8 mouse cellular contexts compared by ENCODE assay signal in the genomic region with DNA sequence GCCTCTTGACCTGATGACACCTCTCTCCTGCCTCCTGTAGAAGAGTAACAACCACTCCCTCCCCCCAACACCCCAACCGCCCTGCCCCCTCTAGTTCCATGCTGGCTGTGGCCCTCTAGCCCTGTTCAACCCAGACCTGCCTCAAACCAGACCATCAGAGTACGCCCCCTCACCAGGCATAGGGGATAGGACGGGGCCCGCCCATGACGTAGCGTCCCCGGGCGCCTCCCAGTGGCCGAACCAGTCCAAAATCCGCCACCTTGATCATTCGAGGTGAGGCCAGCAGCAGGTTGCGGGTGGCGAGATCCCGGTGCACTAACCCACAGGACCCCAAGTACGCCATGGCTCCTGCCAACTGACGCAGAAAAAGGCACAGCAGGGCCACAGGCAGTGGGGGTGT. TPM values are rescaled to one million over a fixed set of nuclear protein-coding genes. Genes with fewer than 3 reads are reported as not detected.
A peak's percentile ranks its signal among the peaks of the same experiment; 100 is the strongest.
DNase-seq lines count a peak whose midpoint lies in the region; ATAC-seq and TF ChIP-seq lines count a peak whose summit lies in the region.

No protein-coding gene starts in this region.

- no peak overlapping the region for H3K27ac ChIP-seq in ES-Bruce4 (ENCODE audit: insufficient read depth, low read length)
- no peak overlapping the region for H3K27ac ChIP-seq in hindbrain, embryonic 12.5 days
- H3K27ac ChIP-seq in liver, postnatal 0 days (ENCODE audit: low read depth): peak overlapping the region; percentile 84; the same call in 1 of the 2 replicates
- H3K27ac ChIP-seq in stomach, embryonic 16.5 days (ENCODE audit: low read length): no peak overlapping the region

- TF ChIP-seq EP300 in ES-Bruce4 (IDR thresholded peaks at IDR 0.05; ENCODE audit: insufficient read depth, low read depth, low read length): 0 out of 2 replicates have a peak, but pooled peaks have one; percentile 44
- no peak for TF ChIP-seq EP300 in liver, postnatal 0 days (IDR thresholded peaks at IDR 0.05; ENCODE audit: low read depth)

- H3K36me3 ChIP-seq in ES-Bruce4 (ENCODE audit: control insufficient read depth, insufficient read depth, low read length, poor library complexity, severe bottlenecking): peaks cover 14% of the 10 kb centered on the region
- H3K36me3 ChIP-seq in hindbrain, embryonic 12.5 days: peaks cover 23% of the 10 kb centered on the region
- H3K36me3 ChIP-seq in liver, postnatal 0 days (replicated peaks; ENCODE audit: insufficient read depth, low read length): peaks cover 19% of the 10 kb centered on the region
- H3K36me3 ChIP-seq in stomach, embryonic 16.5 days (ENCODE audit: control insufficient read depth, insufficient read depth, low read length): 0 out of 2 replicates have a peak, but pooled peaks cover 9% of the 10 kb centered on the region

- TF ChIP-seq CTCF in ES-Bruce4 (IDR thresholded peaks at IDR 0.05; ENCODE audit: low read depth, low read length): peak; percentile 73
- TF ChIP-seq CTCF in liver, postnatal 0 days (IDR thresholded peaks at IDR 0.05; ENCODE audit: low read depth): peak; percentile 83

- TF ChIP-seq POLR2A in ES-Bruce4 (IDR thresholded peaks at IDR 0.05; ENCODE audit: insufficient read depth, low read length): no peak

- no peaks in the 10 kb centered on the region for H3K27me3 ChIP-seq in ES-Bruce4 (ENCODE audit: control insufficient read depth, insufficient read depth, low read length, poor library complexity, severe bottlenecking)
- H3K27me3 ChIP-seq in hindbrain, embryonic 12.5 days: peaks cover 32% of the 10 kb centered on the region
- peaks cover 5% of the 10 kb centered on the region; the same call in 1 of the 2 replicates for H3K27me3 ChIP-seq in liver, postnatal 0 days (ENCODE audit: insufficient read depth, low read length)
- no peaks in the 10 kb centered on the region for H3K27me3 ChIP-seq in stomach, embryonic 16.5 days (ENCODE audit: control insufficient read depth, insufficient read depth, low read length)

- H3K9me3 ChIP-seq in ES-Bruce4 (replicated peaks; ENCODE audit: control insufficient read depth, insufficient read depth, low read length, poor library complexity, severe bottlenecking): no peaks in the 10 kb centered on the region
- H3K9me3 ChIP-seq in hindbrain, embryonic 12.5 days (replicated peaks): no peaks in the 10 kb centered on the region
- H3K9me3 ChIP-seq in liver, postnatal 0 days (ENCODE audit: low read length): no peaks in the 10 kb centered on the region
- H3K9me3 ChIP-seq in stomach, embryonic 16.5 days (replicated peaks; ENCODE audit: control insufficient read depth, low read length): no peaks in the 10 kb centered on the region

- H3K9ac ChIP-seq in ES-Bruce4 (ENCODE audit: low read depth, poor library complexity, severe bottlenecking): peak overlapping the region; percentile 12
- H3K9ac ChIP-seq in hindbrain, embryonic 12.5 days: no peak overlapping the region
- H3K9ac ChIP-seq in liver, postnatal 0 days (replicated peaks): no peak overlapping the region; the same call in 1 of the 2 replicates
- H3K9ac ChIP-seq in stomach, embryonic 16.5 days (ENCODE audit: low read length): peak overlapping the region; percentile 14; the same call in 1 of the 2 replicates

- WGBS in hindbrain, embryonic 12.5 days: 19% methylated on average over 16 of the region's 16 CpGs
- WGBS in liver, postnatal 0 days (ENCODE audit: insufficient replicate concordance): 34% methylated on average over 16 of the region's 16 CpGs
- WGBS in stomach, embryonic 16.5 days: 29% methylated on average over 16 of the region's 16 CpGs

- H3K4me1 ChIP-seq in ES-Bruce4 (ENCODE audit: control insufficient read depth, insufficient read depth, low read length): no peaks in the 10 kb centered on the region
- H3K4me1 ChIP-seq in hindbrain, embryonic 12.5 days: peaks cover 9% of the 10 kb centered on the region; the same call in 1 of the 2 replicates
- peaks cover 49% of the 10 kb centered on the region for H3K4me1 ChIP-seq in liver, postnatal 0 days (ENCODE audit: insufficient read depth)
- H3K4me1 ChIP-seq in stomach, embryonic 16.5 days (ENCODE audit: control insufficient read depth, insufficient read depth, low read length): no peaks in the 10 kb centered on the region

- peak overlapping the region; percentile 44 for H3K4me3 ChIP-seq in ES-Bruce4 (ENCODE audit: low read depth, low read length)
- no peak overlapping the region for H3K4me3 ChIP-seq in hindbrain, embryonic 12.5 days
- H3K4me3 ChIP-seq in liver, postnatal 0 days (ENCODE audit: low read depth, low read length): no peak overlapping the region
- no peak overlapping the region for H3K4me3 ChIP-seq in stomach, embryonic 16.5 days (replicated peaks; ENCODE audit: low read length)

- ATAC-seq in hindbrain, embryonic 12.5 days (ENCODE audit: low FRiP score): peak; percentile 57; the same call in 1 of the 2 replicates
- peak; percentile 17; the same call in 1 of the 2 replicates for ATAC-seq in liver, postnatal 0 days
- no peak for ATAC-seq in stomach, embryonic 16.5 days (ENCODE audit: insufficient read depth, low FRiP score)

- peak; percentile 55 to 76 for DNase-seq in adrenal gland, adult (ENCODE audit: inconsistent age in 2 of 2, low spot score in 1 of 2)
- no peak for DNase-seq in adrenal gland, adult 8-10 months
- DNase-seq in embryo, embryonic 11 days: peak; percentile 74
- DNase-seq in liver, postnatal 0 days: peak; percentile 71
- DNase-seq in layer of hippocampus, adult 9-11 months: no peak

- H3K4me2 ChIP-seq in hindbrain, embryonic 12.5 days (replicated peaks): no peak overlapping the region
- peak overlapping the region; percentile 45 for H3K4me2 ChIP-seq in liver, postnatal 0 days (ENCODE audit: low read depth, low read length)
- H3K4me2 ChIP-seq in stomach, embryonic 16.5 days (ENCODE audit: low read depth, low read length): no peak overlapping the region

RNA-seq across cellular contexts. Expression of a gene that starts 3.2 kb away (rescaled TPM):
- total RNA-seq in adrenal gland, adult 8-10 months (2022): under 1 TPM in 2 of 4 experiments, not detected in 2; 0.11 to 0.20 TPM
- polyA plus RNA-seq in ES-Bruce4 (2011; ENCODE audit: insufficient read depth, insufficient read length, low read depth, missing spikeins): 15.6 and 19.6 TPM in 2 replicates
- polyA plus RNA-seq in hindbrain, embryonic 12.5 days (2016; fragmentation: Nextera tagmentation; extraction: Ambion mirVana): 0.57 and 1.4 TPM in 2 replicates
- polyA plus RNA-seq in liver, postnatal 0 days (2015; fragmentation: Nextera tagmentation; extraction: Ambion mirVana): 0.28 and 0.69 TPM in 2 replicates
- 15.3 and 19.1 TPM in 2 replicates for polyA plus RNA-seq in stomach, embryonic 16.5 days (2015; fragmentation: Nextera tagmentation; extraction: Ambion mirVana)

RNA-seq across cellular contexts. Expression of a gene that starts 9.2 kb away (rescaled TPM):
- 10 to 100 TPM; 40.2 to 69.1 (median 62.1) TPM for total RNA-seq in adrenal gland, adult 8-10 months (2022)
- 27.2 and 31.2 TPM in 2 replicates for polyA plus RNA-seq in ES-Bruce4 (2011; ENCODE audit: insufficient read depth, insufficient read length, low read depth, missing spikeins)
- polyA plus RNA-seq in hindbrain, embryonic 12.5 days (2016; fragmentation: Nextera tagmentation; extraction: Ambion mirVana): 74.9 and 87.3 TPM in 2 replicates
- 20.8 and 23.1 TPM in 2 replicates for polyA plus RNA-seq in liver, postnatal 0 days (2015; fragmentation: Nextera tagmentation; extraction: Ambion mirVana)
- 85.1 and 98.5 TPM in 2 replicates for polyA plus RNA-seq in stomach, embryonic 16.5 days (2015; fragmentation: Nextera tagmentation; extraction: Ambion mirVana)

RNA-seq across cellular contexts. Expression of a gene that starts 17.0 kb away (rescaled TPM):
- total RNA-seq in adrenal gland, adult 8-10 months (2022): 100 to 1,000 TPM; 122 to 164 (median 149) TPM
- 97.1 and 103 TPM in 2 replicates for polyA plus RNA-seq in ES-Bruce4 (2011; ENCODE audit: insufficient read depth, insufficient read length, low read depth, missing spikeins)
- 268 and 314 TPM in 2 replicates for polyA plus RNA-seq in hindbrain, embryonic 12.5 days (2016; fragmentation: Nextera tagmentation; extraction: Ambion mirVana)
- polyA plus RNA-seq in liver, postnatal 0 days (2015; fragmentation: Nextera tagmentation; extraction: Ambion mirVana): 412 and 418 TPM in 2 replicates
- polyA plus RNA-seq in stomach, embryonic 16.5 days (2015; fragmentation: Nextera tagmentation; extraction: Ambion mirVana): 377 and 401 TPM in 2 replicates

RNA-seq across cellular contexts. Expression of a gene that starts 17.8 kb away (rescaled TPM):
- 10 to 100 TPM; 22.2 to 48.7 (median 35.8) TPM for total RNA-seq in adrenal gland, adult 8-10 months (2022)
- polyA plus RNA-seq in ES-Bruce4 (2011; ENCODE audit: insufficient read depth, insufficient read length, low read depth, missing spikeins): 19.6 and 25.4 TPM in 2 replicates
- 14.7 and 14.9 TPM in 2 replicates for polyA plus RNA-seq in hindbrain, embryonic 12.5 days (2016; fragmentation: Nextera tagmentation; extraction: Ambion mirVana)
- polyA plus RNA-seq in liver, postnatal 0 days (2015; fragmentation: Nextera tagmentation; extraction: Ambion mirVana): 0.60 and 0.75 TPM in 2 replicates
- 5.3 and 6.4 TPM in 2 replicates for polyA plus RNA-seq in stomach, embryonic 16.5 days (2015; fragmentation: Nextera tagmentation; extraction: Ambion mirVana)

RNA-seq across cellular contexts. Expression of a gene that starts 22.5 kb away (rescaled TPM):
- not detected for total RNA-seq in adrenal gland, adult 8-10 months (2022)
- not detected in 2 replicates for polyA plus RNA-seq in ES-Bruce4 (2011; ENCODE audit: insufficient read depth, insufficient read length, low read depth, missing spikeins)
- not detected in 2 replicates for polyA plus RNA-seq in hindbrain, embryonic 12.5 days (2016; fragmentation: Nextera tagmentation; extraction: Ambion mirVana)
- polyA plus RNA-seq in liver, postnatal 0 days (2015; fragmentation: Nextera tagmentation; extraction: Ambion mirVana): not detected in 2 replicates
- not detected in 2 replicates for polyA plus RNA-seq in stomach, embryonic 16.5 days (2015; fragmentation: Nextera tagmentation; extraction: Ambion mirVana)

Comparison
In these comparisons a context has a peak if more than half of its experiments do, and no peak if none do; other contexts are left out.
1. DNase-seq: peak in adrenal gland, adult (2 of 2), embryo, embryonic 11 days (single experiment) and liver, postnatal 0 days (single experiment); none in adrenal gland, adult 8-10 months (single experiment) and layer of hippocampus, adult 9-11 months (single experiment).
2. H3K9ac ChIP-seq: peak in ES-Bruce4 (single experiment) and stomach, embryonic 16.5 days (single experiment); none in hindbrain, embryonic 12.5 days (single experiment) and liver, postnatal 0 days (single experiment).